Mouse (Mus musculus) bone marrow macrophage, adult 2 months (primary cell): ENCODE measurements around the gene Zfp683.

Source experiments
- CTCF ChIP-seq: IDR thresholded peaks from 2 replicates; pipeline ENCODE4 v1.5.1; 2012; ENCODE audit warnings: low read depth, mild to moderate bottlenecking, low read length, moderate library complexity
- POLR2A ChIP-seq: IDR thresholded peaks from 2 replicates; pipeline ENCODE4 v1.6.1; 2012; ENCODE audit warnings: mild to moderate bottlenecking, low read depth, low read length, borderline replicate concordance

DNA sequence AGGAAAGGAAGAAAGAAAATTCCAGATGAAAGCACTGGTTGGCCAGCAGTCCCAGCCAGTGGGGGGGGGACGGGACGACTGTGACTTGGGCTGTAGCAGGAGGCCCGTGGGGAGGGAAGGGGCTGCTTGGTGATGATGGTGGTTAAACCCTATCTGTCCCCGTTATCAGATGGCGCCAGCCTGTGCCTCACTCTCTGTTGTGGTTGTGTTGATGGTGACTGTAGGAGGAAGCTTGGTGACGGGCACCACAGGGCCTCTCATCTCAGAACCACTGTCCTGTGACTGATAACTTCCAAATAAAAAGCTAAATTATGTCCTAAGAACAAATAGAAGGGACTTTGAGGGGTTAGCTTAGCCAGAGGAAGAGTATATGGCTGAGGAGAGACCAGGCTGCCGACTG, 52.5 kb downstream of the Zfp683 start:
- TF ChIP-seq CTCF (no peak), POLR2A (no peak)
